Mouse (Mus musculus) lung, embryonic 14.5 days (tissue): ENCODE results near the gene Emp2. TPM values are rescaled to one million over a fixed set of nuclear protein-coding genes. Genes with fewer than 3 reads are reported as not detected.
A peak's percentile ranks its signal among the peaks of the same experiment; 100 is the strongest.

Experiments
- ATAC-seq: fragments of 200-750 bp; cut with Nextera tagmentation; 2 replicates; pipeline ENCODE4 v1.8.0; 2017; ENCODE audit warnings: mild to moderate bottlenecking, moderate TSS enrichment, moderate library complexity; ENCODE audit not compliant: insufficient read depth
- DNase-seq: peaks from one replicate; pipeline ENCODE4 v3.0.0-alpha.2; 2015
- H3K27ac ChIP-seq: fragments of 300-500 bp; sonication (generic); 2 replicates; pipeline ENCODE4 v1.5.1; 2014; ENCODE audit warnings: low read depth, mild to moderate bottlenecking, moderate library complexity
- H3K27me3 ChIP-seq: fragments of 300-500 bp; sonication (generic); 2 replicates; pipeline ENCODE4 v1.6.1; 2014; ENCODE audit warnings: low read length, control low read depth; ENCODE audit not compliant: insufficient read depth
- H3K36me3 ChIP-seq: fragments of 300-500 bp; sonication (generic); 2 replicates; pipeline ENCODE4 v1.6.1; 2014; ENCODE audit warnings: control low read depth; ENCODE audit not compliant: insufficient read depth
- H3K4me1 ChIP-seq: fragments of 300-500 bp; sonication (generic); 2 replicates; pipeline ENCODE4 v1.6.1; 2014; ENCODE audit warnings: antibody characterized with exemption, control low read depth; ENCODE audit not compliant: insufficient read depth
- H3K4me2 ChIP-seq: fragments of 300-500 bp; sonication (generic); 2 replicates; pipeline ENCODE4 v1.6.1; 2014; ENCODE audit warnings: mild to moderate bottlenecking
- H3K4me3 ChIP-seq: fragments of 300-500 bp; sonication (generic); 2 replicates; pipeline ENCODE4 v1.5.1; 2014; ENCODE audit warnings: low read depth, low read length
- H3K9ac ChIP-seq: fragments of 300-500 bp; sonication (generic); 2 replicates; pipeline ENCODE4 v1.6.1; 2014
- H3K9me3 ChIP-seq: fragments of 300-500 bp; sonication (generic); 2 replicates; pipeline ENCODE4 v1.6.1; 2016; ENCODE audit warnings: low read depth, low read length, control low read depth
- CTCF ChIP-seq: IDR thresholded peaks from 2 replicates; pipeline ENCODE4 v1.5.1; 2016; ENCODE audit warnings: antibody characterized with exemption, low read depth
- WGBS: fragments of 180-500 bp; shearing (Covaris S2); extraction: QIAGEN DNeasy Blood & Tissue Kit; methylation state at CpG from one replicate; pipeline ENCODE4 v1.1.7; 2014; 5-methylcytosine and 5-hydroxymethylcytosine counted together
- polyA plus RNA-seq: library from polyadenylated mRNA; unstranded; fragments of >200 nt; fragmentation: Nextera tagmentation; extraction: Ambion mirVana; gene quantifications from 2 replicates; pipeline ENCODE4 v1.2.1, GENCODE M21; 2014

Gene Emp2
- polyA plus RNA-seq, 1 experiment from 2014 or later = 38.3 TPM

DNA sequence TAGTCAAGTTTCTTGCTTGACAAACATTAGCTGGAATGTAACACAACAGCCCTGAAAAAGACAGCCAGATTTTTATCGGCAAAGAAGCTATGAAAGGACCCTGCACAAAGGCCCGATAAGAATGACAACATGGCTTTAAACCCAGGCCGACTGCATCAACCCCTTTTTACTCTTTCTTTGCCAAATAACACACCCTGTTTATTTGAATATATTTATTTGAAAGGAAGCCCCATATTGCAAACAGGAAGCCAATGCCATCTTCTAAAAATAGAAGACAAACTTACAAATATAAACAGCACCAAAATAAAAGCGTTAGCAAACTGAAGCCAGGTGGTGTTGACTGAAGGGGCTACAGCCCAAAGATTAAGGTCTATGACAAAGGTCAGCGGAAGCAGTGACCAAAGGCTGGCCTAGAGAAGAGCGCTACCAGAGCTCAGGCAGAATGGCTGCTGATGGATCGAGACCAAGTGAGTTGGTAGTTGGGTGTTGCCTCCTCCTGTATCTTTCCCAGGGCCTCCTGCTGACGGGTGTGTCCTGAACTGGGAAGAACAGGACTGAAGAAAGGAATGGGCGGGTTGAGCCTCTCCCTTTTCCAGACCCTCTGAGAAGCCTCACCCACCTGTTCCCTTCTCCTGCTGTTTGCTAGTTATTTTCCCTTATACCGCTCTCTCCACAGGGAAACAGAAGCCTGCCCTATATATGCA is 2.9 kb upstream of the Emp2 start:
- Histone ChIP-seq H3K9ac (no peak overlapping the region), H3K9me3 (no peaks in the 10 kb centered on the region), H3K27ac (no peak overlapping the region), H3K36me3 (no peaks in the 10 kb centered on the region), H3K4me3 (no peak overlapping the region), H3K27me3 (peaks cover 5% of the 10 kb centered on the region; the same call in 1 of the 2 replicates), H3K4me1 (peaks cover 12% of the 10 kb centered on the region), H3K4me2 (no peak overlapping the region)
- ATAC-seq (no peak), DNase-seq (peak; percentile 58)
- no peak for TF ChIP-seq CTCF
- 63% methylated on average over 10 of the region's 10 CpGs for WGBS

GRCm38 (mm10) chr16:10313226-10313625 is 542 bp downstream of the Emp2 start:
- peak overlapping the region; percentile 85 for H3K4me2 ChIP-seq
- peak; percentile 45 for TF ChIP-seq CTCF
- H3K9me3 ChIP-seq = no peaks in the 10 kb centered on the region
- peak overlapping the region; percentile 72 for H3K9ac ChIP-seq
- H3K4me1 ChIP-seq = peaks cover 12% of the 10 kb centered on the region
- DNase-seq = peak; percentile 45
- no peak overlapping the region for H3K27ac ChIP-seq
- peak overlapping the region; percentile 57 for H3K4me3 ChIP-seq
- H3K36me3 ChIP-seq = no peaks in the 10 kb centered on the region
- peak; percentile 72 for ATAC-seq
- peaks cover 5% of the 10 kb centered on the region; the same call in 1 of the 2 replicates for H3K27me3 ChIP-seq
- WGBS = 2% methylated on average over 15 of the region's 15 CpGs

DNA sequence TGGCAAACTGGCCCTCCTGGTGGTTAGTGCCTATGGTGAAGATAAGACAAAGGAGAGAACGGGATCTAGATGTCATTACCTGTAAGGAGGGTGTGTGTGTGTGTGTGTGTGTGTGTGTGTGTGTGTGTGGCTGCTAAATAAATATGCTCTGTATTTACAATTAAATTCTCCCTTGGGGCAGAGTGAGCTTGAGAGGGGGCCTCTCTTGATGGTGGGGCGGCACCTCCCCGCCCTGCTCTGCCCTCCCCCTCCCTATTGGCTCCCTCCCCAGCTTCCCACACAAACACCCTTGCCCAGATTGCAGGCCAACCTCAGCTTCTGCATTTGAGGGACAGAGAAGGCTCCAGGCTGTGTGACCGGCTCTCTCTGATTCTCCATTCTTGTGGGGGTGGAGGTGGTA is 1.8 kb downstream of the Emp2 start:
- no peak overlapping the region for H3K27ac ChIP-seq
- H3K4me1 ChIP-seq = peaks cover 12% of the 10 kb centered on the region
- H3K9me3 ChIP-seq = no peaks in the 10 kb centered on the region
- H3K4me3 ChIP-seq = no peak overlapping the region
- no peak overlapping the region for H3K9ac ChIP-seq
- no peak for DNase-seq
- no peak for ATAC-seq
- TF ChIP-seq CTCF = no peak
- H3K36me3 ChIP-seq = no peaks in the 10 kb centered on the region
- peaks cover 5% of the 10 kb centered on the region; the same call in 1 of the 2 replicates for H3K27me3 ChIP-seq
- WGBS = 60% methylated on average over 4 of the region's 4 CpGs
- H3K4me2 ChIP-seq = peak overlapping the region; percentile 85; the same call in 1 of the 2 replicates

GRCm38 (mm10) chr16:10311086-10311485 is 2.7 kb downstream of the Emp2 start:
- no peak overlapping the region for H3K4me3 ChIP-seq
- 35% methylated on average over 3 of the region's 3 CpGs for WGBS
- H3K4me1 ChIP-seq = peaks cover 12% of the 10 kb centered on the region
- no peaks in the 10 kb centered on the region for H3K36me3 ChIP-seq
- DNase-seq = peak; percentile 9
- ATAC-seq = no peak
- no peak overlapping the region for H3K9ac ChIP-seq
- TF ChIP-seq CTCF = no peak
- peaks cover 5% of the 10 kb centered on the region; the same call in 1 of the 2 replicates for H3K27me3 ChIP-seq
- no peak overlapping the region; the same call in 1 of the 2 replicates for H3K27ac ChIP-seq
- H3K9me3 ChIP-seq = no peaks in the 10 kb centered on the region
- no peak overlapping the region for H3K4me2 ChIP-seq

GRCm38 (mm10) chr16:10310507-10310906 is 3.3 kb downstream of the Emp2 start:
- no peak for TF ChIP-seq CTCF
- H3K4me3 ChIP-seq = no peak overlapping the region
- ATAC-seq (no peak), DNase-seq (no peak)
- peaks cover 12% of the 10 kb centered on the region for H3K4me1 ChIP-seq
- no peak overlapping the region for H3K4me2 ChIP-seq
- no peak overlapping the region for H3K9ac ChIP-seq
- H3K36me3 ChIP-seq = no peaks in the 10 kb centered on the region
- no peaks in the 10 kb centered on the region for H3K9me3 ChIP-seq
- peaks cover 5% of the 10 kb centered on the region; the same call in 1 of the 2 replicates for H3K27me3 ChIP-seq
- no peak overlapping the region for H3K27ac ChIP-seq
- 74% methylated on average over 5 of the region's 5 CpGs for WGBS

- Histone ChIP-seq H3K4me3 (no peak overlapping the region), H3K27me3 (no peaks in the 10 kb centered on the region), H3K9me3 (no peaks in the 10 kb centered on the region), H3K4me1 (peaks cover 6% of the 10 kb centered on the region), H3K4me2 (no peak overlapping the region), H3K27ac (no peak overlapping the region), H3K36me3 (no peaks in the 10 kb centered on the region), H3K9ac (no peak overlapping the region)
- 70% methylated on average over 5 of the region's 5 CpGs for WGBS
- ATAC-seq = no peak
- no peak for DNase-seq
- no peak for TF ChIP-seq CTCF
Measured at GRCm38 (mm10) chr16:10307351-10307750, 6.4 kb downstream of the Emp2 start.

GRCm38 (mm10) chr16:10306101-10306500 is 7.7 kb downstream of the Emp2 start:
- H3K9ac ChIP-seq = no peak overlapping the region
- no peak for TF ChIP-seq CTCF
- H3K27me3 ChIP-seq = no peaks in the 10 kb centered on the region
- 23% methylated on average over 3 of the region's 3 CpGs for WGBS
- H3K4me2 ChIP-seq = no peak overlapping the region
- H3K36me3 ChIP-seq = no peaks in the 10 kb centered on the region
- no peaks in the 10 kb centered on the region for H3K9me3 ChIP-seq
- ATAC-seq (0 out of 2 replicates have a peak, but pooled peaks have one; percentile 32), DNase-seq (peak; percentile 78)
- no peak overlapping the region for H3K4me3 ChIP-seq
- no peaks in the 10 kb centered on the region for H3K4me1 ChIP-seq
- no peak overlapping the region for H3K27ac ChIP-seq
